ENCODE assay signal across 25 mouse cellular contexts in genomic region chr4:119609488-119609887, GRCm38 (mm10). TPM values are rescaled to one million over a fixed set of nuclear protein-coding genes. Genes with fewer than 3 reads are reported as not detected.
DNase-seq lines count a peak whose midpoint lies in the region; ATAC-seq and TF ChIP-seq lines count a peak whose summit lies in the region.
"Had no signal": no experiment of that assay in that cellular context is flagged by ENCODE, and none has a peak within 500 bp of the region (broad histone marks: within the 10 kb centered on the region; RNA-seq: fewer than 3 reads in every experiment).

No protein-coding gene starts in this region.

- TF ChIP-seq EP300 in liver, postnatal 0 days (IDR thresholded peaks at IDR 0.05; ENCODE audit: low read depth): no peak

- H3K27me3 ChIP-seq in liver, postnatal 0 days (ENCODE audit: insufficient read depth, low read length): no peaks in the 10 kb centered on the region
- H3K27me3 ChIP-seq: heart, embryonic 12.5 days; limb, embryonic 15.5 days had no signal

- no peak overlapping the region for H3K4me3 ChIP-seq in liver, postnatal 0 days (ENCODE audit: low read depth, low read length)
- H3K4me3 ChIP-seq: erythroblast, embryonic 14.5 days; heart, embryonic 12.5 days; limb, embryonic 15.5 days had no signal

- H3K9ac ChIP-seq in liver, postnatal 0 days (replicated peaks): no peak overlapping the region
- H3K9ac ChIP-seq: heart, embryonic 12.5 days; limb, embryonic 15.5 days had no signal

- no peaks in the 10 kb centered on the region for H3K9me3 ChIP-seq in liver, postnatal 0 days (ENCODE audit: low read length)
- H3K9me3 ChIP-seq: limb, embryonic 15.5 days had no signal

- no peak overlapping the region for H3K27ac ChIP-seq in liver, postnatal 0 days (ENCODE audit: low read depth)
- H3K27ac ChIP-seq: limb, embryonic 15.5 days had no signal

- H3K36me3 ChIP-seq in liver, postnatal 0 days (replicated peaks; ENCODE audit: insufficient read depth, low read length): peaks cover 4% of the 10 kb centered on the region; the same call in 1 of the 2 replicates

- WGBS in liver, postnatal 0 days (ENCODE audit: insufficient replicate concordance): 14% methylated on average over 1 of the region's 1 CpGs

- ATAC-seq in hematopoietic stem cell, adult 5-6 weeks (replicated peaks in 1 of 2; ENCODE audit: insufficient read depth in 1 of 2, low FRiP score in 2 of 2, low TSS enrichment in 1 of 2, low read depth in 1 of 2, poor library complexity in 2 of 2, severe bottlenecking in 2 of 2): peak; percentile 62 to 80
- ATAC-seq in liver, postnatal 0 days: peak; percentile 62
- ATAC-seq: forebrain, embryonic 14.5 days; midbrain, embryonic 16.5 days had no signal

- H3K4me2 ChIP-seq in liver, postnatal 0 days (ENCODE audit: low read depth, low read length): no peak overlapping the region
- H3K4me2 ChIP-seq: heart, embryonic 12.5 days; limb, embryonic 15.5 days had no signal

- H3K4me1 ChIP-seq in liver, postnatal 0 days (ENCODE audit: insufficient read depth): peaks cover 13% of the 10 kb centered on the region
- H3K4me1 ChIP-seq: limb, embryonic 15.5 days had no signal

- DNase-seq in spleen, postnatal 36 days (ENCODE audit: low spot score in 2 of 2): peak; percentile 56 to 57
- no peak for DNase-seq in spleen, adult 12 weeks (ENCODE audit: low spot score)
- DNase-seq in liver, postnatal 0 days: no peak
- DNase-seq in frontal cortex, postnatal 36 days (ENCODE audit: low spot score in 2 of 2): no peak
- no peak for DNase-seq in urinary bladder, postnatal 36 days (ENCODE audit: low spot score in 2 of 2)
- DNase-seq in adipocyte (ENCODE audit: low spot score): no peak
- DNase-seq in cerebellum, postnatal 25 days: no peak
- DNase-seq: adrenal gland, adult 2 months; cerebellum, adult 18-20 months; heart, postnatal 36 days; kidney, adult 8-10 months; kidney, postnatal 36 days; layer of hippocampus, adult 9-11 months; thymus, postnatal 36 days had no signal

- no peak for TF ChIP-seq CTCF in liver, postnatal 0 days (IDR thresholded peaks at IDR 0.05; ENCODE audit: low read depth)

RNA-seq across cellular contexts. Expression of gene Guca2a, which starts 28.0 kb away (rescaled TPM):
- total RNA-seq in hematopoietic stem cell, adult 5-6 weeks (2017): not detected in 2 replicates
- polyA plus RNA-seq in liver, postnatal 0 days (2015; fragmentation: Nextera tagmentation; extraction: Ambion mirVana): not detected in 2 replicates
- total RNA-seq: adrenal gland, adult 2 months; ES-E14; gastrocnemius, adult 18-20 months; heart, postnatal 36 days; left cerebral cortex, postnatal 10 days had no signal
- polyA plus RNA-seq: adrenal gland, adult 2 months; embryonic facial prominence, embryonic 11.5 days; erythroblast, embryonic 14.5 days; forebrain, embryonic 14.5 days; heart, embryonic 12.5 days; limb, embryonic 15.5 days; midbrain, embryonic 16.5 days had no signal

RNA-seq across cellular contexts. Expression of gene Guca2b, which starts 49.3 kb away (rescaled TPM):
- not detected in 2 replicates for total RNA-seq in hematopoietic stem cell, adult 5-6 weeks (2017)
- not detected in 2 replicates for polyA plus RNA-seq in liver, postnatal 0 days (2015; fragmentation: Nextera tagmentation; extraction: Ambion mirVana)
- total RNA-seq: adrenal gland, adult 2 months; ES-E14; gastrocnemius, adult 18-20 months; left cerebral cortex, postnatal 10 days had no signal
- polyA plus RNA-seq: adrenal gland, adult 2 months; C2C12; embryonic facial prominence, embryonic 11.5 days; erythroblast, embryonic 14.5 days; forebrain, embryonic 14.5 days; heart, embryonic 12.5 days; limb, embryonic 15.5 days; midbrain, embryonic 16.5 days had no signal

Comparison
In these comparisons a context has a peak if more than half of its experiments do, and no peak if none do; other contexts are left out.
1. DNase-seq: peak in spleen, postnatal 36 days (2 of 2); none in spleen, adult 12 weeks (single experiment), liver, postnatal 0 days (single experiment), frontal cortex, postnatal 36 days (0 of 2), urinary bladder, postnatal 36 days (0 of 2), adipocyte (single experiment) and cerebellum, postnatal 25 days (0 of 2).